Mouse (Mus musculus) MEL (cell line): ENCODE data around the gene Slc2a3. TPM values are rescaled to one million over a fixed set of nuclear protein-coding genes. Genes with fewer than 3 reads are reported as not detected.
A peak's percentile ranks its signal among the peaks of the same experiment; 100 is the strongest.

Source experiments
- DNase-seq: peaks from one replicate; pipeline ENCODE4 v3.0.0; 2011; ENCODE audit warnings: low read depth, low spot score
- H3K27ac ChIP-seq: 2 replicates; pipeline ENCODE4 v1.5.1; 2012; ENCODE audit warnings: low read depth, mild to moderate bottlenecking, control low read depth, low read length, moderate library complexity; ENCODE audit not compliant: control insufficient read depth
- H3K27me3 ChIP-seq, 2 experiments: fragments of 150-350 bp in 1 of 2; sonication (generic) in 1 of 2; 2 replicates each; pipeline ENCODE4 v1.6.1; 2012; ENCODE audit warnings: low read length in 2 of 2, mild to moderate bottlenecking in 2 of 2, improper control_type of control experiment in 1 of 2, moderate library complexity in 1 of 2; ENCODE audit not compliant: insufficient read depth in 2 of 2, control insufficient read depth in 1 of 2
- H3K36me3 ChIP-seq, 2 experiments: 2 replicates each; pipeline ENCODE4 v1.6.1; 2012 to 2014; ENCODE audit warnings: low read length in 2 of 2, improper control_type of control experiment in 1 of 2, inconsistent platforms in 1 of 2, mild to moderate bottlenecking in 1 of 2; ENCODE audit not compliant: insufficient read depth in 2 of 2, control insufficient read depth in 1 of 2
- H3K4me1 ChIP-seq, 2 experiments: fragments of 150-350 bp in 1 of 2; sonication (generic) in 1 of 2; 2 replicates each; pipeline ENCODE4 v1.6.1; 2012; ENCODE audit warnings: low read length in 2 of 2, improper control_type of control experiment in 1 of 2, mild to moderate bottlenecking in 1 of 2; ENCODE audit not compliant: insufficient read depth in 2 of 2, control insufficient read depth in 1 of 2
- H3K4me3 ChIP-seq, 2 experiments: fragments of 150-350 bp in 1 of 2; sonication (generic) in 1 of 2; 2 replicates each; pipeline ENCODE4 v1.5.1; 2012; ENCODE audit warnings: low read depth in 2 of 2, low read length in 2 of 2, mild to moderate bottlenecking in 2 of 2, moderate library complexity in 2 of 2, control low read depth in 1 of 2, improper control_type of control experiment in 1 of 2; ENCODE audit not compliant: control insufficient read depth in 1 of 2, insufficient read depth in 1 of 2
- H3K79me2 ChIP-seq: 2 replicates; pipeline ENCODE4 v1.6.1; 2012; ENCODE audit warnings: mild to moderate bottlenecking, low read length, moderate library complexity; ENCODE audit not compliant: control insufficient read depth, poor library complexity, insufficient read depth
- H3K9ac ChIP-seq: 2 replicates; pipeline ENCODE4 v1.6.1; 2012; ENCODE audit warnings: low read depth, mild to moderate bottlenecking, control low read depth, low read length, moderate library complexity; ENCODE audit not compliant: control insufficient read depth, poor library complexity, severe bottlenecking
- H3K9me3 ChIP-seq: fragments of 150-350 bp; sonication (generic); replicated peaks from 2 replicates; pipeline ENCODE4 v1.6.1; 2012; ENCODE audit warnings: mild to moderate bottlenecking, low read length, improper control_type of control experiment, moderate library complexity; ENCODE audit not compliant: insufficient read depth
- CTCF ChIP-seq, 3 experiments: IDR thresholded peaks in 2 of 3; conservative IDR thresholded peaks in 1 of 3; 2 replicates each; pipeline ENCODE4 v1.5.1; 2011 to 2012; ENCODE audit warnings: low read length in 3 of 3, low read depth in 2 of 3, mild to moderate bottlenecking in 2 of 3, improper control_type of control experiment in 1 of 3, inconsistent platforms in 1 of 3, mixed read lengths in 1 of 3, moderate library complexity in 1 of 3; ENCODE audit not compliant: control insufficient read depth in 1 of 3, insufficient read depth in 1 of 3, poor library complexity in 1 of 3, severe bottlenecking in 1 of 3
- EP300 ChIP-seq, 2 experiments: IDR thresholded peaks; 2 replicates each; pipeline ENCODE4 v1.6.1; 2011; ENCODE audit warnings: improper control_type of control experiment in 2 of 2, low read length in 2 of 2, low read depth in 1 of 2, mild to moderate bottlenecking in 1 of 2
- HCFC1 ChIP-seq: IDR thresholded peaks from 2 replicates; pipeline ENCODE4 v1.6.1; 2012; ENCODE audit warnings: low read depth, mild to moderate bottlenecking, inconsistent platforms, low read length, improper control_type of control experiment, moderate library complexity
- JUND ChIP-seq: IDR thresholded peaks from 2 replicates; pipeline ENCODE4 v1.6.1; 2011; ENCODE audit warnings: low read depth, mild to moderate bottlenecking, improper control_type of control experiment, low read length
- MAFK ChIP-seq: IDR thresholded peaks from 2 replicates; pipeline ENCODE4 v1.6.1; 2011; ENCODE audit warnings: low read depth, mild to moderate bottlenecking, low read length, improper control_type of control experiment, borderline replicate concordance
- MAX ChIP-seq: IDR thresholded peaks from 2 replicates; pipeline ENCODE4 v1.6.1; 2011; ENCODE audit warnings: low read length, improper control_type of control experiment
- MEF2A ChIP-seq: IDR thresholded peaks from 2 replicates; pipeline ENCODE4 v1.6.1; 2014; ENCODE audit warnings: low read depth, mild to moderate bottlenecking, inconsistent platforms, low read length, improper control_type of control experiment; ENCODE audit not compliant: poor library complexity, insufficient replicate concordance, severe bottlenecking; ENCODE audit errors: extremely low read depth
- NELFE ChIP-seq: IDR thresholded peaks from 2 replicates; pipeline ENCODE4 v1.6.1; 2011; ENCODE audit warnings: low read depth, low read length, improper control_type of control experiment
- POLR2AphosphoS2 ChIP-seq: IDR thresholded peaks from 2 replicates; pipeline ENCODE4 v1.6.1; 2011; ENCODE audit warnings: low read length, improper control_type of control experiment
- RCOR1 ChIP-seq: IDR thresholded peaks from 2 replicates; pipeline ENCODE4 v1.6.1; 2012; ENCODE audit warnings: low read depth, mild to moderate bottlenecking, inconsistent platforms, low read length, improper control_type of control experiment
- SMC3 ChIP-seq: IDR thresholded peaks from 2 replicates; pipeline ENCODE4 v1.6.1; 2011; ENCODE audit warnings: low read depth, low read length, improper control_type of control experiment
- ZC3H11A ChIP-seq: IDR thresholded peaks from 2 replicates; pipeline ENCODE4 v1.6.1; 2012; ENCODE audit warnings: low read depth, mild to moderate bottlenecking, inconsistent platforms, low read length, improper control_type of control experiment
- polyA plus RNA-seq, 2 experiments: library from polyadenylated mRNA; stranded (reverse) in 1 of 2; unstranded in 1 of 2; fragments of >175 nt in 1 of 2; fragments of >200 nt in 1 of 2; gene quantifications; 2 replicates each; pipeline versions ENCODE4 v1.2.1 to v1.2.4; 2012; ENCODE audit warnings: low replicate concordance in 2 of 2, low read depth in 1 of 2; ENCODE audit not compliant: insufficient read length in 2 of 2, insufficient read depth in 1 of 2, missing spikeins in 1 of 2
- total RNA-seq: library from RNA; depleted of rRNA; stranded (reverse); fragments of 300-350 nt; gene quantifications from 2 replicates; pipeline ENCODE4 v1.2.3, GENCODE M21; 2012

The Slc2a3 gene
- total and polyA plus RNA-seq, 3 experiments = 78.4 to 93.4 TPM; not detected in 1

DNA sequence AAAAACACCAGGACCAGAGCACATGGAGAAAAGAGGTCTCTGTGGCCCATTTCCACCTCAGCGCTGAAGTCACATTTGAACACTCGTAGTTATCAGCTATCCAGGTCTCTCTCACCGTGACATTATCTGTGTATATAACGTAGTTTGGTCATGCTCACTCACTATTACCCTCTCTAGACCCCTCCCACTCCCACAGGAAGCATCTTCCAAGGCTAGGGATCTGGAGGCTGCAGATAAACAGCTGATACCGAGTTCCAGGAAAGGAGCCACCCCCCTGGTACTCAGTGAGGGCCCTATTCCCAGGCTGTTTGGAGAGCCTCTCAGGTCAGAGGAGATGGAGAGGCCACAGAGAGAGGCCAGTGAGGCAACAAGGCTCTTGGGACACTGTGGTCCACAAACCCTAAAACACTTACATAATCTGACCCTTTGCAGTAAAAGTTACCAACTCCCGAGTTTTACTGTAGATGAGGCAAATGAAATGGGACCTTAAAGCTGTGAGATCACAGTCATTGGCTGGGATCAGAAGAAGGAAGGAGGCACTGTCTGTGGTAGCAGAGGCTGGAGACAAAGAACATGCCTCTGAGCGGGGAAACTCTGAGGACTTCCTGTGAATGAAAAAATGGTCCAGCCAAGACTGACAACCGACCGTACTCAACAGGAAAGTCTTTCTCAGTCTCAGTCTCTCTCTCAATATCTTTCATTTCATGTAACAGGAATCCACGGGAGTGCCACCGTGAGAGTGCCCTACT, 38.3 kb downstream of the Slc2a3 start (continued):
- no peak for TF ChIP-seq MEF2A

DNA sequence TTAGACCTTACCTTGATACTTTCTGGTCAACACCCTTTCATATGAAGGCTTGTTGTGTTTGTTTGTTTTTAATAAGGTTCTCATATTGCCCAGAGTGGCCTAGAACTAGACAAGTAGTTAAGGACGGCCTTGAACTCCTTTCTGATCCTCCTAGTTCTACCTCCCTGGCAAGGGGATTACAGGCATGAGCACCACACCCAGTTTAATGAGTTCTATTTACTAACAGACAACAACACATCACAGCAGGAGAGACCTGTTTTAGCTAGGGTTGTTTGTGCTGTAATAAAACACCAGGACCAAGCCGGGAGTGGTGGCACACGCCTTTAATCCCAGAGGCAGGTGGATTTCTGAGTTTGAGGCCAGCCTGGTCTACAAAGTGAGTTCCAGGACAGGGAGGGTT, 39.0 kb downstream of the Slc2a3 start:
- Histone ChIP-seq H3K9ac (peak overlapping the region; percentile 49), H3K27ac (peak overlapping the region; percentile 98), H3K9me3 (no peaks in the 10 kb centered on the region), H3K36me3 (peaks cover 0 to 40% of the 10 kb centered on the region in 2 experiments; a peak in 2 of 4 replicates), H3K4me3 (peak overlapping the region; percentile 22 to 37), H3K27me3 (no peaks in the 10 kb centered on the region), H3K4me1 (peaks cover 22 to 39% of the 10 kb centered on the region in 2 experiments), H3K79me2 (no peaks in the 10 kb centered on the region)
- TF ChIP-seq ZC3H11A = no peak
- no peak for TF ChIP-seq JUND
- peak; percentile 41 for DNase-seq

DNA sequence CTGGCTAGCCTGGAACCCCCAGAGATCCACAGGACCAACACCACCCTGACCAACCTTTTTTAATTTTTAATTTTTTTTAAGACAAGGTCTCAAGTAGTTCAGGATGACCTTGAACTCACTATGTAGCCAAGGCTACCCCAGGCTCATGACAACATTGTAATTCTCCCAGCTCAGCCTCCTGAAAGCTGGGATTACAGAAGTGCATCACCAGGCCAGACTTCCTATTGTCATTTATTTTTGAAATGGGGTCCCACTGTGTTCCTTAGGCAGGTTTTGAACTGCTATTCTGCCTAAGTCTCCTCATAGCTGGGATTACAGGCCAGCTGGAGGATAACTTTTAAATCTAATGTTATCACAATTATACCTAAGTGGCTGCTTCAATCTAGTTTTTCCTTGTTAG, 39.5 kb downstream of the Slc2a3 start:
- H3K36me3 ChIP-seq = peaks cover 0 to 40% of the 10 kb centered on the region in 2 experiments; a peak in 2 of 4 replicates
- H3K27me3 ChIP-seq = no peaks in the 10 kb centered on the region
- DNase-seq = no peak
- H3K27ac ChIP-seq = peak overlapping the region; percentile 98
- TF ChIP-seq NELFE (no peak), SMC3 (no peak), CTCF (IDR thresholded peaks at IDR 0.05 in 2 of 3, conservative IDR thresholded peaks at IDR 0.05 in 1 of 3; ENCODE audit: control insufficient read depth in 1 of 3, insufficient read depth in 1 of 3, low read depth in 2 of 3, low read length in 3 of 3, poor library complexity in 1 of 3, severe bottlenecking in 1 of 3) (no peak), RCOR1 (no peak), MAX (no peak), MAFK (no peak), POLR2AphosphoS2 (no peak), HCFC1 (no peak), EP300 (IDR thresholded peaks at IDR 0.05; ENCODE audit: low read depth in 1 of 2, low read length in 2 of 2) (no peak), ZC3H11A (no peak)
- no peaks in the 10 kb centered on the region for H3K9me3 ChIP-seq
- peak overlapping the region in 1 of 2 experiments; percentile 76; a peak in 1 of 4 replicates for H3K4me3 ChIP-seq
- H3K9ac ChIP-seq = peak overlapping the region; percentile 49
- H3K4me1 ChIP-seq = peaks cover 22 to 39% of the 10 kb centered on the region in 2 experiments
- H3K79me2 ChIP-seq = no peaks in the 10 kb centered on the region
